ENCODE assay signal across 17 mouse cellular contexts in the genomic region with DNA sequence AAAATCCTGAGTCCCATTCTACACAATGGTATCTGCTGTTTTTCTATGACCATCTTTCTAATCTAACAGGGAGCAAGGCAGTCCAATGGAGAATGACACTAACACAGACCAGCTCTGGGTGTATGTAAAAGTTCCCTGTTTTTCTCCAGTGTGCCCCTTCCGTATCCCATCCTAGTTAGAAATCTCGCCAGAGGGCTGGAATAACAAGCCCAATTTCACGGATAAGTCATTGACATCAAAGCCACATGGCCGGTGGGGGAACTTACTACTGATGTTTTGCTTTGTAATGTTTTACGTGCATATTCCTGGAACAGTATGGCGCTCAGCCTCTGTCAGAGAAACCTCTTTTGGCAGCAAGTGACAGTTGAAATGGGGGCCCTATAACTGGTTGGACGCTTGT.
"Had no signal": no experiment of that assay in that cellular context is flagged by ENCODE, and none has a peak within 500 bp of the region (broad histone marks: within the 10 kb centered on the region; RNA-seq: fewer than 3 reads in every experiment).

No protein-coding gene starts in this region.

- H3K36me3 ChIP-seq: lung, embryonic 15.5 days; midbrain, embryonic 13.5 days; midbrain, embryonic 15.5 days; neural tube, embryonic 12.5 days; stomach, embryonic 15.5 days had no signal

- H3K4me2 ChIP-seq: lung, embryonic 15.5 days; midbrain, embryonic 11.5 days; midbrain, embryonic 13.5 days; midbrain, embryonic 15.5 days; neural tube, embryonic 12.5 days; stomach, embryonic 15.5 days had no signal

- H3K4me1 ChIP-seq: megakaryocyte, embryonic 14.5 days; midbrain, embryonic 15.5 days; neural tube, embryonic 12.5 days; stomach, embryonic 15.5 days had no signal

- H3K9ac ChIP-seq: liver, postnatal 0 days; lung, embryonic 15.5 days; midbrain, embryonic 13.5 days; midbrain, embryonic 15.5 days; neural tube, embryonic 12.5 days; stomach, embryonic 15.5 days had no signal

- ATAC-seq: liver, postnatal 0 days; lung, postnatal 0 days; midbrain, embryonic 13.5 days; midbrain, embryonic 15.5 days had no signal

- DNase-seq: liver, postnatal 0 days; lung, adult 2 months; lung, postnatal 14 days; lung, postnatal 36 days; right cerebral cortex, postnatal 14 days; thymus, adult 2 months; thymus, postnatal 25 days had no signal

- H3K27me3 ChIP-seq: lung, embryonic 15.5 days; megakaryocyte, embryonic 14.5 days; midbrain, embryonic 13.5 days; midbrain, embryonic 15.5 days; neural tube, embryonic 12.5 days; stomach, embryonic 15.5 days had no signal

- H3K9me3 ChIP-seq: lung, embryonic 15.5 days; midbrain, embryonic 13.5 days; midbrain, embryonic 15.5 days; neural tube, embryonic 12.5 days; stomach, embryonic 15.5 days had no signal

- H3K27ac ChIP-seq: lung, embryonic 15.5 days; macrophage; midbrain, embryonic 13.5 days; midbrain, embryonic 15.5 days; neural tube, embryonic 12.5 days; stomach, embryonic 15.5 days; stomach, postnatal 0 days had no signal

- H3K4me3 ChIP-seq: lung, embryonic 15.5 days; megakaryocyte, embryonic 14.5 days; midbrain, embryonic 13.5 days; midbrain, embryonic 15.5 days; neural tube, embryonic 12.5 days; stomach, embryonic 15.5 days had no signal
